Mouse (Mus musculus): ENCODE data around the gene Mad1l1. TPM values are rescaled to one million over a fixed set of nuclear protein-coding genes. Genes with fewer than 3 reads are reported as not detected.
A peak's percentile ranks its signal among the peaks of the same experiment; 100 is the strongest.

The Mad1l1 gene
- polyA plus RNA-seq, 1 experiment: 19.7 TPM

DNA sequence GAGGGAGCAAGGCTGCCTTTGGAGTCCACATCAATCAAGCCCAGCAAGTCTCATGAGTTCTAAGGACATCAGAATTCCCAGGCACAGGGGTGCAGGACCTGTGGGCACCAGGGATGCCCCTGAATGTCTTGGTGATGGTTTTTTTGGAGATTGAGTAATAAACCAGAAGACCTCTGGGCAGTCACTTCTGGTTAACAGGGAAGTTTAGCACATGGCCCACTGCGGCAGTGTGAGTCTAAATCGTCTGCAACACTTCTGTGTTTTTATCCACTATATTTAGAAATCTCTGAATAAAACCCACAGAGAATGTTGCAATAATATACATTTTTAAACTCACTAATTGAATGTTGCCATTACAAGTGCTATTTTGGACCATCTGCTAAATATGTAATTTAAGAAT lies 96.2 kb downstream of the Mad1l1 start:
- WGBS: 83% methylated on average over 2 of the region's 2 CpGs
- DNase-seq (ENCODE audit: low read depth, low spot score): no peak

DNA sequence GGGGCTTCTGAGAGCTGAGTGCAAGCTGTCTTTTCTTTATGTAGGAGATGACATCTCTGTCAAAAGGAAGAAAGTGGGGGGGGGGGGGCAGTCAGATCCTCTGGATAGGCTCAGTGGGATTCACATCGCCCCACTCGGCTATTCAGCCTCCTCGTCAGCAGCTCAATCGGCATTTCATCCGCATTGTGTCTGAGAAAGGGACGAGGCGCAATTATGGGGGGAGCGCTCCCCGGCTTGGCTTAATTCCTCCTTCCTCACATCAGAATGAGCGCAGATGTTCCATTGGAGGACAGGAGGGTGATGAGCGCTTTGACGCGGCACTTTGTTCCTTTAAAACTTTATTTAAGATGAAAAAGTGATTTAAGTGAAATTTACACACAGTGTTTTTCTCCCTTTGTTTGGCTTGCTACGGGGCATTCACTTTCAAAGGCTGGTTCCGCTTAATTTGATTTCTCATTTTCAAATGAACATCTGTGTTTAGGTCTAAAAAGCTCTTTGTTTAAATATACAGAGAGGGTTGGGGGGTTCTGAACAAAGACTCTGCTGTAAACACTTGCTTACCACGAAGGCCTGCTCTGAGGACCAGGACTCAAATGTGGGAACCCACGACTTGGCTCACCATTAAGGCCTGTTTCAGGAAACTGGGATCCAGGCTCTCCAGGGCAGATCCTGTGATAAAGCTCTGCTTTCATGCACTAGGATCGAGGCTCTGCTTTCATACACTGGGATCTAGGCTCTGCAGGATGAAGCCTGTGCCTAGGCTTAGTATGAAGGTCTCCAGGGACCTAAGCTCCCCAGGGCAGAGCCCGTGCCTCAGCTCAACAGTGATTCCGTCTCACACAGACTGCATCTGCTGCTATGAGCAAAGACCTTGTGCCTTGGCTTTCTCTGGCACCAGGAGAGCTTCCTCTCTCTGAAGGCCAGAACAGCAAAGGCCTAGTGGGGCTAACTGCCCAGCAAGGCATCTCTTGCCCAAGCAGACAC lies 98.0 kb downstream of the Mad1l1 start:
- WGBS: 89% methylated on average over 20 of the region's 20 CpGs
- no peak for DNase-seq (ENCODE audit: low read depth, low spot score)

GRCm38 (mm10) chr5:140221016-140221650 lies 100.2 kb downstream of the Mad1l1 start:
- 66% methylated on average over 3 of the region's 3 CpGs for WGBS
- DNase-seq (ENCODE audit: low read depth, low spot score): no peak

GRCm38 (mm10) chr5:140219252-140219651 lies 102.1 kb downstream of the Mad1l1 start:
- 77% methylated on average over 1 of the region's 1 CpGs for WGBS
- DNase-seq (ENCODE audit: low read depth, low spot score): no peak

- 37% methylated on average over 2 of the region's 2 CpGs for WGBS
- no peak for DNase-seq (ENCODE audit: low read depth, low spot score)
Observed at GRCm38 (mm10) chr5:140217900-140218299, 103.5 kb downstream of the Mad1l1 start.

- no peak for DNase-seq (ENCODE audit: low read depth, low spot score)
- WGBS: 91% methylated on average over 3 of the region's 3 CpGs
Observed at GRCm38 (mm10) chr5:140217083-140217482, 104.3 kb downstream of the Mad1l1 start.

- DNase-seq (ENCODE audit: low read depth, low spot score): no peak
- WGBS: 69% methylated on average over 4 of the region's 4 CpGs
Observed at GRCm38 (mm10) chr5:140215471-140216087, 105.8 kb downstream of the Mad1l1 start.

DNA sequence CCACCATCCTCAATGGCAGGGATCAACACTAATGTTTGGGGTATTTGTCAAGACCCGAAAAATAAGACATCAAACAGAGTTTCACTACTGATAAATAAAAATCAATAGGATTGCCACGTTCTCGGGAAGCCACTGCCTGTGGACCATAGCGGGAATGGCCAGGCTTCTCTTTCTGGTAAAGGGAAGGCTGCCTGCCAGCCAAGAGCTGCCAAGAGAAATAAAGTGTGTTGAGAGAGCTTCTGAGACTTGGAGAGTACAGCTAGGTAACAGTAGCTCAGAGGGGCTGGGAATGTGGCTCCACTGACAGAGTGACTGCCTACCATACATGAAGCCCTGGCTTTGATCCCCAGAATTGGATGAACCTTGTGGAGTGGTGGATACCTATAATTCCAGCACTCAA lies 108.4 kb downstream of the Mad1l1 start:
- WGBS: 86% methylated on average over 4 of the region's 4 CpGs
- no peak for DNase-seq (ENCODE audit: low read depth, low spot score)

GRCm38 (mm10) chr5:140210417-140211184 lies 110.8 kb downstream of the Mad1l1 start:
- 87% methylated on average over 6 of the region's 6 CpGs for WGBS
- no peak for DNase-seq (ENCODE audit: low read depth, low spot score)

- DNase-seq (ENCODE audit: low read depth, low spot score): peak; percentile 60
- 13% methylated on average over 19 of the region's 19 CpGs for WGBS
Observed at GRCm38 (mm10) chr5:140208743-140209409, 112.5 kb downstream of the Mad1l1 start.

DNA sequence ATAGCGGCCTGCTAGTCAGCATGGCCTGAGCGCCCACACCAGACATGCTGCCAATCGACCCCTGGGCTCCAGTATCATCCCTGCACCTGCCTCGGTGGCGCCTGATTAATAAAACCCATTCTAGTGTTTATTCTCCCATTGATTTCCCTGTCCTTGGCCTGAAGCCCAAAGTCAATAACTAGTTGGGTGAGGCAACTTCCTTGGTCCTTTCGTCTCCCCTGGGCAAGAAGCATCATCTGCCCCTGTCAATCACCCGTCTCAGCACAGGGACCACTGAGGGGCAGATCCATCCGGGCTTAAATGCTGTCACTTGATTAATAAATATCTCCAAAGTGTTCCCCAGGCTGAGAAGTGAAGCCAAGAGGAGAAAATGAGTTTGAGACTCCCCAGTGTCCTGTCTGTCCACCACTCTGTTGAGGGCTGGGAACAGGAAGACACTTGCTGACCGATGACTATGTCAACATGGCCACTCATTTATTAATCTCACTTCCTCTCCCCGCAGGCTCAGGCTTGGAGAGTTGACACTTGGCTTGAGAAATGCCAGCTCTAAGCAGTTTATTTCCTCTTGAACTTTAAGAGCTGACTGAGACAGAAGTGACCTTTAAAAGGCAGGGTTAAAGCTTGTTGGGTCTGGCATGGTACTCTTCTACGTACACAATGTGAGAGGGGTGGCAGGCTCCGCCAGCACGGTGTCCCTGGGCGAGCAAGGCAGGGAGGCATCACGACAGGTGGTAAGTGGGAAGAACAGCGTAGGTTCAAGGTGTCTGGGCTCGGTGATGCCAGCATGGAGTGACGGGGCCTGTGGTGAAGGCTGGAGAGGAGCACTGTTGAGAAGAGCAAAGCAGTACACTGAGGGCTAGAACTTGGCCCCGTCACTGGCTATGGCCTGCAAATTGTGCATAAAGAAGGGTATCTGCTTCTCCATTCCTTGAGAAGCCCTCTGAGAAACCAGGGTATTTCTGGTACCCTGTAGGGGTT lies 114.3 kb downstream of the Mad1l1 start:
- no peak for DNase-seq (ENCODE audit: low read depth, low spot score)
- 33% methylated on average over 19 of the region's 19 CpGs for WGBS

DNA sequence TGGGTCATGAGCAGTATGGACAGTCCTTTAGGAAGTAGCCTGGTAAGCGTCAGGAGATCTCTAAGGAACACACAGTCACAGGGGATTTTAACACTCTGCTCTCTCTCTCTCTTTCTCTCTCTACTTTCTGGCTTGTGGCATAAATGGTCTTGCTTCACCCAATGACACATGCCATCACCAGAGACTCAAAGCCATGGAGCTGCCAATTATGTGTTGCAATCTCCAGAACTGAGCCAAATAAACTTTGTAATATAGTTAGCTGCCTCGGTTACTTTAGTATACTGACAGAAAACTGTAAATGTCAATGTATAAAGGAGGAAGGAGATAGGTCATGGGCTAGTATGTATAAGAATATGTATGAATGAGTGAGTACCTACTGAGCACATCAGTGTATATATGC lies 115.4 kb downstream of the Mad1l1 start:
- DNase-seq (ENCODE audit: low read depth, low spot score): no peak
- WGBS: 53% methylated on average over 2 of the region's 2 CpGs

GRCm38 (mm10) chr5:140204465-140204864 lies 116.9 kb downstream of the Mad1l1 start:
- peak; percentile 53 for DNase-seq (ENCODE audit: low read depth, low spot score)
- whole genome bisulfite sequencing: 32% methylated on average over 3 of the region's 3 CpGs

DNA sequence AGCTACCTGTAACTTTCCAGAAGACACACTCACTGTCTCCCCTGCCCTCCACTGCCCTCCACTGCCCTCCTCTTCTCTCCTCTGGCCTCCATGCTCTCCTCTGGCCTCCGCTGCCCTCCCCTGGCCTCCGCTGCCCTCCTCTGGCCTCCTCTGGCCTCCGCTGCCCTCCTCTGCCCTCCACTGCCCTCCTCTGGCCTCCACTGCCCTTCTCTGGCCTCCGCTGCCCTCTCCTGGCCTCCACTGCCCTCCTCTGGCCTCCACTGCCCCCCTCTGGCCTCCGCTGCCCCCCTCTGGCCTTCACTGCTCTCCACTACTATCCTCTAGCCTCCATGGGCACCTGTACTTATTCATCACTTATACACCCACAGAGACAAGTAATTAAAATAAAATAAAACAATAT lies 117.3 kb downstream of the Mad1l1 start:
- 78% methylated on average over 4 of the region's 5 CpGs for WGBS
- no peak for DNase-seq (ENCODE audit: low read depth, low spot score)

GRCm38 (mm10) chr5:140202451-140202850 lies 118.9 kb downstream of the Mad1l1 start:
- DNase-seq (ENCODE audit: low read depth, low spot score): no peak
- 84% methylated on average over 2 of the region's 2 CpGs for WGBS

- WGBS: 91% methylated on average over 5 of the region's 5 CpGs
- DNase-seq (ENCODE audit: low read depth, low spot score): no peak
Observed at GRCm38 (mm10) chr5:140201566-140201965, 119.8 kb downstream of the Mad1l1 start.

DNA sequence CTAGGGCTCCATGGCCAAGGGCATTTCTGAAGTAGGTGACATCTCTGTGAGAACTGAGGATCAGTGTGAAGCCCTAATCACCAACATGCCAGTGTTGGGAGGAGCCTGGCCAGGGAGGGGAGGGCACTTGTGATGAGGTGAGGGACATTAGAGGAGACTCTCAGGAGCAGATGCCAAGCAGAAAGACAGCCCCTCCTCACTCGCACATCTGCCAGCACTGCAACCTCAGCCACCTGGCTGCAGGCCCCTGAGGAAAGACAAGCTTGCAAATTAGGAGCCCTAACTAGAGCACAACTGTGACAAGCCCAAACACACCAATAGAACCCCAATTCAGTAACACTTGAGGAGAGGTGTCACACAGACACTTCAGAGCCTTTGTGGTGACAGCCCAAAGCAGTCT lies 120.2 kb downstream of the Mad1l1 start:
- DNase-seq (ENCODE audit: low read depth, low spot score): no peak
- 85% methylated on average over 1 of the region's 1 CpGs for WGBS

DNA sequence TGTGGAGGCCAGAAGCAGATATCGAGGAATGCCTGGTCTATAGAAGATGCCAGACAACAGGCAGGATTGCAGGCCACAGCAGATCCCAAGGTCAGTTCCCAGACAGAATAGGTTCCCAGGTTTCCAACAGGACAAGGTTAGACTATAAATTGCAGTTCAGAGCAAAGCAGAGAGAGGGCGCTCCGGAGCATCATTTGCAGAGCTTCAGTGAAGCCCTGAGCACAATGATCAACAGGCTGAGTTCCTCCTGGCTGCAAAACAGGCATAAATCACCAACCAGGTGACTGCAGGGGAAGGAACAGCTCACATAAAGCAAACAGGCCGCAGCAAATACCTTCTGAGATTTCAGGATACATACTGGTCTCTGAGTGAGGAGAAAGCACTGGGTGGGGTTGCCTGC lies 123.6 kb downstream of the Mad1l1 start:
- DNase-seq (ENCODE audit: low read depth, low spot score): peak; percentile 61
- 22% methylated on average over 4 of the region's 4 CpGs for WGBS

Data from large intestine, adult 2 months (tissue).